Mouse (Mus musculus) brain, embryonic 14.5 days (tissue): Measurements from ENCODE around the gene Armh2.

Experiments used
- CTCF ChIP-seq: fragments of 200-500 bp; IDR thresholded peaks from 2 replicates; pipeline ENCODE4 v1.5.1; 2012; ENCODE audit warnings: inconsistent platforms, mild to moderate bottlenecking, moderate library complexity, borderline replicate concordance; ENCODE audit not compliant: insufficient read depth, insufficient read length; ENCODE audit errors: extremely low read depth
- POLR2A ChIP-seq: fragments of 200-500 bp; IDR thresholded peaks from 2 replicates; pipeline ENCODE4 v1.6.1; 2012; ENCODE audit warnings: mild to moderate bottlenecking, inconsistent platforms, borderline replicate concordance; ENCODE audit not compliant: poor library complexity, insufficient read depth, insufficient read length, severe bottlenecking; ENCODE audit errors: extremely low read depth

GRCm38 (mm10) chr13:24756756-24757155, 15.7 kb downstream of the Armh2 start:
- TF ChIP-seq CTCF, result no peak
- no peak for TF ChIP-seq POLR2A
